Mouse (Mus musculus): ENCODE measurements around the gene C130032M10Rik.

C130032M10Rik gene

DNA sequence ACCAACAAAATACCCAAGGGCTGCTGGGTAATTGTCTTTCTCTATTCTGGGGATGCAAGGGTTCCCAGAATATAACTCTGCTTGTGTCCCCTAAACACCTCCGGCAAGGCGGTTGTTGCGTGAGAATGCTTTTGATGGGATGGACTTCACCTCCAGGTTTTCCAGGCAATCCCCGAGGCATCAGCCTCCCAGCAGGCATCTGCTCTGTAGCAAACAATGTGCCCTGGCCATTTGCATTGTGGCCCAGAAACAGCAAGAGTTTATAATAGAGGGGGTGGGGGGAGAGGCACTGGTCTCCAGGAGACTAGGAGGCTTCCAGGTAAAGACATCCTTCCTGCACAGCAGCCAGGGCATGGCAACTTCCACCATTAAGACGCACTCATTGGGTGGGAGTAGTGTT lies 33.6 kb downstream of the C130032M10Rik start:
- no peak for DNase-seq (ENCODE audit: low spot score in 2 of 2)

DNA sequence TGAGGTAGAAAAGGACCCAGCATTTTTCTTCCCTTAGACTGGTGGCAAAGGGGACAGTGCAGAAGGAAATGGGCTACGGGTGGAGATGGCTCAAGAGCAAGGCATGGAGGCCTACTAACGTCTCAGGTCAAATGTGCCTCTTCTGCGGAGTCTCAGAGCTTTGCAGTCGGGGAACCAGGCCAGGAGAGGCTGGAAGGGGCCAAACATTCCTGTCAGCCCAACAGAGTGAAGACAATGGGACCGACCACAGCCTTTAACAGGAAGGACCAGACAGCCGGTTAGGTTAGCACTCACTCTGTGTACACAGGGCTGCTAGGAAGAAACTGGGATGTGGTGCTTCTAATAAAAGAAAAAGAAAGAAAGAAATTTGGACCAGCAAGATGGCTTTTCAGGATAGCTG lies 34.5 kb downstream of the C130032M10Rik start:
- no peak for DNase-seq (ENCODE audit: low spot score in 2 of 2)

DNA sequence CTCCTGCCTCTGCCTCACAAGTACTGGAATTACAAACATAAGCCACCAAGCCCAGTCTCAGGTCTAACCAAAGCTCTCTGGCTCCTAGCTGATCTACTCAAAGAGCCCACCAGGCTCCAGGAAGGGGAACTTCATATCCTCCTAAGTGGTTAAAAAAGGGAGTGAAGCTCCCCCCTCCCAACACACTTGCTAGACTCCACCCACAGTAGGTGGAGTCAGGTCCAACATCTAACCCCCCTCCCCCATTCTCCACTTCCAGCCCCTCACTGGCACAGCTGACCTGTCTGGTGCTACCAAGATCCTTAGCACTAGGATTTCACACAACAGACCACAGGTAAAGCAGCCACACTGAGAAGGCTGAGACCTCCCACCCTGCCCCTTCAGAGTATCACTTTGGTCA lies 38.3 kb downstream of the C130032M10Rik start:
- no peak for DNase-seq (ENCODE audit: low spot score in 2 of 2)

DNA sequence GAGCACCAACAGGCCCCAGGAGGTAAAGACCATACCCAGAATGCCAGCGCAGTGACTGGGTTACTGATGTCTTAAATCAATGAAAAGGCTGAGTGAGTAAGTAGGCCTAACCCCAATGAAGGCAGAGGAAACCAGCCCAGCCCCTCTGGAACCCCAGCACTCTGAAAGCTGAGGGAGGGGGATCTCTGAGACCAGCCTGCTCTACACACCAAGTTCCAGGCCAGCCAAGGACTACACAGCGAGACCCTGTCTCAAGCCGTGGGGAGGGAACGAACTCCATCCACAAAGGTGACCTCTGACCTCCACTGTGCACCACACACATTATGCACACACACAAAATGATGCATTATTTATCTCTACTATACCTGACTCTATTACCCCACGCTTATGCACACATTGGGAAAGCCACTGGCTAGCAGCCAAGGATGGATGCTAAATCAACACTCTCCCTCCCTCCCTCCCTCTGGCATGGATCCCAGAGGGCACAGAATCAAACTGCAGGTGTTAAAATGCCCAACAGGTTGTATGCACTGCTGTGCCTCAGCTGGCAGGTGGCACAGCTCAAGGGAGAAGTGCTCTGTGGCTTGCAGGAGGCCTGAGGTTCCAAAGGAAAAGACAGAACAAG lies 39.0 kb downstream of the C130032M10Rik start:
- DNase-seq (ENCODE audit: low spot score in 2 of 2) = no peak

DNA sequence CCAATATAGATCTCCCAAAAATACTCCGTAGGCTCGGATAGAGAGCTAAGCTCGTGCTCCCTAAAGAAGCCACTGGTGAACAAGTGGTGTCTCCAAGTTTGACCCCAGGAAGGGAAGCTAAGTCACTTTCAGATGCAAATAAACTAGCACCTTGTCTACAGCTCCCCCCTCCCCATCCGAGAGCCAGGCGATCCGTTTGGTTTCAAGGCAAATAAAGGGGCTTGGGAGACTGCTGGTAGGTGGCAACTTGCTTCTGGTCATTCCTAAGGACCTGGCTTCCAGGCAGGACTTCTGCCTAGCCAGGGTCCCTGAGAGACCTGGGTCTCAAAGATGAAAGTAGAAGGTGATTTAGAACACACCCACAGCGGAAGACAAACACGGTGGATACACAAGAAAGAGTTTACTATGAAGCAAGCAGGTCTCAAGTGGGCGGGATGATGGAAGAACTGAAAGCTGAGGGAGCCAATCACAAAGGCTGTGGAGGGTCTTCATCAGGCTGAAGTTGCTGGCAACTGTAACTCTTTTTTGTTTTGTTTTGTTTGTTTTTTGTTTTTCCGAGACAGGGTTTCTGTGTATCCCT lies 40.9 kb downstream of the C130032M10Rik start:
- no peak for DNase-seq (ENCODE audit: low spot score in 2 of 2)

DNA sequence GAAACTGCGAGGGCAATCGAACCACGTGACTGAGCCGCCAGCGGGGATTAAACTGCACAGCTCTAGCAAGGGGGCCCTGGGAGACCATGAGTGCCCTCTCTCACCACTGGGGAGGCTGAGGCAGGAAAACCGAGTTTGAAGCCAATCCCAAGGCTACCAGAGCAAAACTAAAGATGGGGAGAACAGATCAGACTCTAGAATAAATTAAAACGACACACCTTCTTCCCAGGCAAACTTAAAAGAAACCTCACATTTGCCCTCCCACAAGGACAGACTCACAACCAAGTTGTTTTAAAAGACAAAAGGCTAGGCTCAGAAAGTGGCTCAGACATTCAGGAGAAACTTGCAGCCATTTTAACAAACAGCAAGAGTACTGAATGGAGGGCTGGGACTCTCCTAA lies 41.6 kb downstream of the C130032M10Rik start:
- DNase-seq (ENCODE audit: low spot score in 2 of 2) = no peak

DNA sequence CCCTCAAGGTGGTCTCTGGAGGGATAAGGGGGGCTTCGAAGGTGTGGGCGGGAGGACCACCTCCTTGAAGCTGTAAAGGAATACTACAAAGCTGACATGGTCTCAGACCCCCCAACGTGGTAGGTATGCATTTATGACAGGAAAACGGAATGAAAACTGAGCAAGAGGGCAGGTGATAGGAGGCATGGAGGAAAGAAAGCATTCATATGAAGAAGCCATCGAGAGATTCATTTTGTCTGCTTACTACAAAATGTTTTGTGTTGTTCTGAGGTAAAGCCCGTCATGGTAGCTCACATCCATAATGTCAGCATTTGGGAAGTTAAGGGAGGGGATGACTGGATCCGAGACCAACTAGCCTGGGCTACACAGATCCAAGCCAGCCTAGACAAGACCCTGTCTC lies 44.6 kb downstream of the C130032M10Rik start:
- no peak for DNase-seq (ENCODE audit: low spot score in 2 of 2)

DNA sequence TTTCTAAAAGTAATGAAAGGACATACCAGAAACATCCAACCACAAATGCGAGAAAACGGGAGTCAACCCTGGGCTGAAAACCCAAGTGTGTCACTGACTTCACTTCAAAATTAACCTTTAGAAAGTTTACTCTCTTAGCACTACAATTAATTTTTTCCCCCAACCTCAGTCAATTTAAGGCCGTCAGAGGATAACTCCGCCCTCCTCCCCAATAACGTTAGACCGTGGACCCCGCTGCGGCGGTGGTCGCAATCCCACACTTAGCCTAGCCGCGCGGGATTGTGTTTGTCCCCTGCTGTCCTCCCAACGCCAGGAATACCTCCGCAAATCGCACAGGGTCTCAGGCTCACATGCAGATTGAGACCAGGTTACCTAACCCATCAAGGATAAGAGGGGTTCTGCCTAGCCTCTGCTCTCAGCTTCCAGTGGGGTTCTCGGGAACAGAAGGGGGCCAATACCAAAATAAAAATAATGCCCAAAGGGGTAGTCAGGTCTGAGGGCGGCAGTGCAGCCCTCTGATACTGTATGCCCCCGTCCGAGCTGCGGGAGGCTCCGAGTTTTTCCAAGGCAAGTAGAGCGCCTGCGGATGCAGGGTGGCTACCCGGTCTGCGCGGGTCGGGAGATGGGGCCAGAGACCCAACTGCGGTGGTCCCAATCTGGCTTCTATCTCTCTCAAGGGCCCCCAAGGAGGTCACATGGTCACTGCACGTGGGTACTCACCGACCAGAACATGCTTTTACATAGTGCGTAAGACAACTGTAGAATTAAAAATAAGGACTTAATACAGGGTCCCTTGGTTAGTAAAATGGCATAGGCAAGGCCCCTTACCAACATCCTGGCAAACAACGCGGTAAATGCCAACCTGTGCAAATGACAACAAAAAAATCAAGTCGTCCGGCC lies 45.5 kb downstream of the C130032M10Rik start:
- DNase-seq (ENCODE audit: low spot score in 2 of 2) = no peak

DNA sequence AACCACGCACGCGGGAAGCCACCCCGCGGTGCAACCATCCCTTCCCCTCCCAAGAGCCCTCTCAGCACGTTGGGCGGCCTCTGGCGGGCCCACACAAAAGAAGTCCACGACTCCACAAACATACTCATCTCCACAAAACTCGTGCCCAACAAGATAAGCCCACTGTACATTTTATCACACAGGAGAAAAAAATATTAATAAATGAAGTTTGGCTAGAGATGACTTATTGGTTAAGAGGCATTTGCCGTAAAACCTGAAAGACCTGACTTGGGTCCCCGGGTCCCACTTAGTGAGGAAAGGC lies 46.1 kb downstream of the C130032M10Rik start:
- DNase-seq (ENCODE audit: low spot score in 2 of 2) = no peak

DNA sequence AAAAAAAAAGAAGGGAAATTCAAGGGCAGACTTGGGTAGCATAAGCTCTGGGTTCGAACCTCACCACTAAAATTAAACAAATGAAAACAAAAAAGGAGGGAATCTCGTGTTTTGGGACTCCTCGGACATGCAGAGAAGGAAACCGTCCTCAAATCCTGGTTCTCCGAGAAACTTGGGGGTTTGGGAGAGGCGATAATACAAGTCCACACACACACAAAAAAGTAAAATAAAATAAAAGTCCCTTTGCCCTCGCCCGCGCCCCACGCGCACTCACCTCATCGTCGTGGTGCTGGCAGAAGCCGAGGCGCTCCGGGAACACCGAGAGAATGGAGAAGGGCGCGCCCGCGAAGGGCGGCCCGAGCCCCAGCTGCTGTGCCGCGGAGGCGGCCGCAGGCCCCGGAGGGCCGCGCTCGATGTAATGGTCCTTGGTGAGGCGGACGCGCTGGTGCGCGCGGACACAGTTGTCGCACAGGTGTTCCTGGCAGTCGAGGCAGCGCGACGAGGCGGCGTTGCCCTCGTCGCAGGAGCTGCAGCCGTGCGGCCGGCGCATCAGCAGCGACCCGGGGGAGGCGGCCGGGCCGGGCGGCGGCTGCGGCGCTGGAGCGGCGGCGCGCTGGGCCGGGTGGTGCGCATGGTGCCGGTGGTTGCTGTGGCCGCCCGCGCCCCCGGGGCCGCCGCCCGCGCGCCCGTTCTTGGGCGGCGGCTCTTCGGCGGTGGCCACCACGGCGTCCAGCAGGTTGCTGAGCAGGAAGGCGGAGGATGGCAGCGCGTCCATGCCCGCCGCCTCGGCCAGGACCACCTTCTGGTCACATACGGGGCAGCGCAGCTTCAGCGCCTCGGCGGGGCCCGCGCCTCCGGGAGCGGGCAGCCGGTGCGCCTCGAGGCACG lies 46.8 kb downstream of the C130032M10Rik start:
- no peak for DNase-seq (ENCODE audit: low spot score in 2 of 2)

DNA sequence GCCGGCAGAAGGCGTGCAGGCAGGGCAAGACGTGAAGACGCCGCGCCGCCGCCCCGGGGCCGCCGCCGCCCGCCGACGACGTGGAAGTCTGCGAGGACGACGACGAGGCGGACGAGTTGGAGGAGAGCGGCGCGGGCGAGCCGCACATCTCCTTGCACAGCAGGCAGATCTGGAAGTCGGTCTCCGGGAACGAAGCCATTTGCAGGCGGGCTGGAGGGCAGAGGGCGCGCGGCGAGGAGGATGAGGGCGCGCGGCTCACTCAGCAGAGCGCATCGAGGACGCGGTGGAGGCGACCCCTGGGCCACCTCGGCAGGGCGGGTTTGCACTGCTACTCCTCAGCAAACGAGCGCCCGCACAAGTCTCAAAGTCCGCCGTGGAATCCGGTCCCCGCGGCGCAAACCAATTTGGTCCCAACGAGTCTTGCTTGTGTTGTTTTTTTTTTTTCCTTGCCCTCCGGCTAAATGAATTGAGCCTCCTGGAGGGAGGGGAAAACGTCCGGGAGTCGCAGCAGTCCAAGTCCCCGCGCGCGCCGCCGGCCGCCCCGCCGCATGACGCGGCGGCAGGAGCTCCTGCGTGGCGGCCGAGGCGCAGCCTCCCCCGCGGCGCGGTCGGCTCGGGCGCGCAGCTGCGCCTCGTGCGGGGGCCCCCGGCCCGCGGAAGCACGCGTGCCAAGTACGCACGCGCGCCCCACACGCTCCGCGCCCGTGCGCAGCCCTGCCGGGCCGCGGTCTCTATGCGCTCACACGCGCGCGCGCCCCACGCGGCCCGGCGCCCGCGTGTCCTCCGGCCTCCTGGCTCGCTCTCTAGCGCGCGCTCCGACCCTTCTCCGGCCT lies 47.6 kb downstream of the C130032M10Rik start:
- DNase-seq (ENCODE audit: low spot score in 2 of 2) = no peak

DNA sequence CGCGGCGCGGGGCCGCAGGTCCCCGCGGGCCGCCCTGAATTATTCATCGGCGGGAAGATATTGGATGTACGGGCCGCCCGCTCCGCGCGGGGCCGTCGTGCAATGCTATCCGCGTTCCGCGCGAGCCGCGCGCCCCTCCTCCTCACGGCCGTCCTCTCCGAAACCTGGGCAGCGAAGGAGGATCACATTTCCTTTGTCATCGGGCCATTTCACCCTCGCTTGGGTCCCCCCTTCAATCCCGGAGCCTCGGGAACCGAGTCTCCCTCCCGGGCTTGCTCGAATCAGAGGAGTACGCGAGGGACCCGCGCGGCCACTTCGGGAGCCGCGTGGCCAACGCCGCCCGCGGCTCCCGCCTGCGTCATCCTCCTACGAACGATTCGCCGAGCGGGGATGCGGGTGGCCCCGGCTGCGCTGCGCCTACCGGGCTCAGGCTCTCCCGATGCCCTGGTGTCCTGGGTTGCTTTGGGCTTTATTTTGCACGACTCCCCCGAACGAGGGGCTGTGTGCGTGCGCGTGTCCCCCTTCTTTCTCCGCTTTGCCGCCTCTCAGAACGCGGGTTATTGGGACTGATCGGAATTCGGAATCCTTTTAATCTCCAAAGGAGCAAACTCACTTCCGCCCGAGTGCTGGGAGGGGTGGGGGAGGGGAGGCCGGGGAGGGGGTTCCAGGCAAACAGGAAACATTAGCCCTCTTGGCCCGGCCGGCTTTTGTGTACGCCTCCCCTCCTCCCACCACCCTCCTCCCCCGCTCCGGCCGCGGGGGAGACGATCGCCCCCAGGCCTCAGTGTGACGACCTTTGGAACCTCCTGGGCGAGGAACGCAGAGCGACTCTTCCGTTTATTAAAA lies 48.5 kb downstream of the C130032M10Rik start, which contains the start of gene Trim71:
TSS of gene Trim71 (minus strand) at position 609 of the 846 bp plus-strand sequence.
- DNase-seq (ENCODE audit: low spot score in 2 of 2) = no peak

DNA sequence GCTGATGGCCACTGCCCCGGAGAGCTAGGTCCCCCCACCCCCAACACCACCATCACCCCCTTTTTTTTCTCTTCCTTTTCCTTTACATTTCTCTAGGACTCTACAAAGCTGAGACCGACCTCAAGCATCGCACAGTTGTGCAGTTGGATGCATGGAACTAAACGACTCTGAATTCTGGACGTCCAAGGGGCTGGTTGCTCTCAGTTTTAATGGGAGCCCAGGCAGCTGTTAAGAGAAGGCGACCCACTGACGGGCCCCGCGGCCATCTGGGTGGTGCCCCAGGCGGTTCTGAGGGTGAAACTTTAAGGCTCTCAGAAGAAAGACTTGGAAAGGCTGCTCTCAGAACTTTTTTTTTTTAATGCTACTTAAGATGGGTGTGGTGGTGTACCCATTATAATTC lies 49.2 kb downstream of the C130032M10Rik start:
- DNase-seq (ENCODE audit: low spot score in 2 of 2) = no peak
